Mouse (Mus musculus): Measurements from ENCODE around the gene Plekhm3. TPM values are rescaled to one million over a fixed set of nuclear protein-coding genes. Genes with fewer than 3 reads are reported as not detected.

Plekhm3 gene
- total RNA-seq, 2 experiments from 2014 or later: 8.3 to 9.6 TPM

DNA sequence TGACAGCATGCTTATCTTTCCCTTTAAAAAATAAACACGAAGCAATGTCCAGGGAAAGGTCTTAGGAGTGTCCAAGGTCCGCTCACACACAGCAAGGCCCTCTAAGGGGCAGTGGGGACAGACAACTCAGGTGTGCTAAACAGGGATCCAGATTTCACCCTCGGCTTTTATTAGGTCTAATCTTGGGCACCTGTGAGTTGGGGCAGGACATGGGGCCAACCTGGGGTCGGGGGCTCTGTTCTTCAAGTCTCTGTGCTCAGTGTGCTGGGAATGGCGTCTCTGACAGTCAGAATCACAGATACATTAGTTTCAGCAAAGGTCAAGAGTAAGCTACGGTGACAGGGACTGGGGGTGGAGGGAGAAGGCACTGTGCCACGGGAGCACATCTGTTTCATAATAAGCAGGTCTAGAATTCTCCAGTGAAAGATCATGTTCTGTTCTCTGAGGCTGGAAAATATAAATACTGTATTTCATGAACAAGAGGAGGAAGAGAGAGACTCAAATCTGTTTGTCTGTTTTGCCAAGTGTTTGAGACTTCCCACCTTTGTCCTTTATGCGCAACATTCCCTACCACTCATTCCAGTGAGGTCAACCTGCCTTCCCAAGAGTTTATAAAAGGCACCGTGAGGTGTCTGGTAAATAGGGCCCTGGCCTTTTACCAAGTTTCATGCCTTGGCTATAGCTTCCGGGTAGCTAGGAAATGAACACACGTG is 163.9 kb downstream of the Plekhm3 start:
- DNase-seq (ENCODE audit: low spot score): no peak
- intact Hi-C loops (cut with DNase I): loop anchor here (5.0 kb wide), 2 partner anchors 55 to 125 kb away; partner anchors contain the start of gene Fzd5

DNA sequence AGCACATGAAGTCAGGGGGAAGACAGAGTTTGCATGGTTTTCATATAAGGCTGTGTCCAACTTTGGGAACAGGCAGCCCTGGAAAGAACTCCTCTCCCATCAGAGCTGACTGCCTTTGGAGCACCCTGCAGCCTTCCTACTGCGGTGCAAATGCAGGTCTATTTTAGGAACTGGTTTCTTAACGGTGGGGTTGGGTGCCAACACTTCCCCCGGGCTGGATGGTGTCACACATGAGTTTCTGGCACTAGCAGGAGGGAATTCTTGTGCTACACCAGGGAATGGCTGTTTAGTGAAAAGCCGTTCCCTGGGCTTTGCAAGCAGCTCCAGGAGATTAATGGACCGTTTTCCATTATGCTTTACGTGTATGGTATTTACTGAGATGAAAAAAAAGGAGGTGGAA is 164.8 kb downstream of the Plekhm3 start:
- intact Hi-C loops (cut with DNase I): loop anchor here (5.0 kb wide), 2 partner anchors 55 to 125 kb away; partner anchors contain the start of gene Fzd5
- peak; percentile 50 for DNase-seq (ENCODE audit: low spot score)

- intact Hi-C loops (cut with DNase I): loop anchor here (5.0 kb wide), 2 partner anchors 54 to 126 kb away; partner anchors contain the start of gene Fzd5
- no peak for DNase-seq (ENCODE audit: low spot score)
Measured at GRCm38 (mm10) chr1:64790806-64791790, 165.5 kb downstream of the Plekhm3 start.

- no peak for DNase-seq (ENCODE audit: low spot score)
- intact Hi-C loops (cut with DNase I): no loop called here
Measured at GRCm38 (mm10) chr1:64787701-64788515, 168.7 kb downstream of the Plekhm3 start.

DNA sequence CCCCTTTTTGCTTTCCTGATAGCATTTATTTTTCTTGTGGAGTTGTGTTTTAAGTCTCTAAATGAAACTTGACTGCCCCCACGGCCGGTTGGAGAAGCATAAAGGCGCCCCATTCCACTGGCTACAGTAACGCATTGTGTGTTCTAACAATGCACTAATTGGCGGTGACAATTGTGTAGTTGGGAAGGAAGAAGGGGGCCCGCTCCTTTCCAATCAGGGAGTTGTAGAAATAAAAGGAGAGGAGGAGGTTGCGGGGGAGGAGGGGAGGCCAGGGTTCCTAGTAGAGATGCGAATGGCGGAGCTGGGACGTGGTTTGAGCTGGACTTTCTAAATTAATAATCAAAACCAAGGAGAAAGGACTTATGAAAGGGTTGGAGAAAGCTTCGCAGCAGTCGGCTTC is 176.8 kb downstream of the Plekhm3 start:
- DNase-seq (ENCODE audit: low spot score): no peak
- intact Hi-C loops (cut with DNase I): no loop called here

- no peak for DNase-seq (ENCODE audit: low spot score)
- intact Hi-C loops (cut with DNase I): no loop called here
Measured at GRCm38 (mm10) chr1:64779415-64779814, 177.2 kb downstream of the Plekhm3 start.

- DNase-seq (ENCODE audit: low spot score): no peak
- intact Hi-C loops (cut with DNase I): no loop called here
Measured at GRCm38 (mm10) chr1:64773305-64773704, 183.3 kb downstream of the Plekhm3 start.

- no peak for DNase-seq (ENCODE audit: low spot score)
- intact Hi-C loops (cut with DNase I): no loop called here
Measured at GRCm38 (mm10) chr1:64770169-64770568, 186.5 kb downstream of the Plekhm3 start.

GRCm38 (mm10) chr1:64761646-64762045 is 195.0 kb downstream of the Plekhm3 start:
- no peak for DNase-seq (ENCODE audit: low spot score)
- intact Hi-C loops (cut with DNase I): no loop called here

- intact Hi-C loops (cut with DNase I): no loop called here
- DNase-seq (ENCODE audit: low spot score): peak; percentile 35
Measured at GRCm38 (mm10) chr1:64757766-64758165, 198.9 kb downstream of the Plekhm3 start.

- DNase-seq (ENCODE audit: low spot score): peak; percentile 21
- intact Hi-C loops (cut with DNase I): no loop called here
Measured at GRCm38 (mm10) chr1:64757254-64757653, 199.4 kb downstream of the Plekhm3 start.

DNA sequence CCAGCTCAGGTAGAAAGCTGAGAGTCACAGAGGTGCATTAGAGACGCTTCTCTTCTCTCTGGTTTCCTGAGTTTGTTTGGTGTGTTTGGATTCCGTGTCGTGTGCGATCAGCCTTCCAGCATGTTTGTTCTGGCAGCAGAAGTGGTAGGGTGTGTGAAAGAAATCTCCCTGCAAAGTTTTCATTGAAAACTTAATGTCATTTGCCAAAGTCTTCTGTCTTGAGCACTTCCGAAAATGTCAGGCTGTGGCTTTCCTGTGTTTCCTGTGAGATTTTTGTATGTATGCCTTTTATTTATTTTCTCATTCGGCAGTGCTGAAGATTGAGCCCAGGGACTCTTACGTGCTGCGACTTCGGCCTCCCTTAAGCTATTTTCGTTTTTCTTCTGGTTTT is 200.0 kb downstream of the Plekhm3 start:
- intact Hi-C loops (cut with DNase I): no loop called here

DNA sequence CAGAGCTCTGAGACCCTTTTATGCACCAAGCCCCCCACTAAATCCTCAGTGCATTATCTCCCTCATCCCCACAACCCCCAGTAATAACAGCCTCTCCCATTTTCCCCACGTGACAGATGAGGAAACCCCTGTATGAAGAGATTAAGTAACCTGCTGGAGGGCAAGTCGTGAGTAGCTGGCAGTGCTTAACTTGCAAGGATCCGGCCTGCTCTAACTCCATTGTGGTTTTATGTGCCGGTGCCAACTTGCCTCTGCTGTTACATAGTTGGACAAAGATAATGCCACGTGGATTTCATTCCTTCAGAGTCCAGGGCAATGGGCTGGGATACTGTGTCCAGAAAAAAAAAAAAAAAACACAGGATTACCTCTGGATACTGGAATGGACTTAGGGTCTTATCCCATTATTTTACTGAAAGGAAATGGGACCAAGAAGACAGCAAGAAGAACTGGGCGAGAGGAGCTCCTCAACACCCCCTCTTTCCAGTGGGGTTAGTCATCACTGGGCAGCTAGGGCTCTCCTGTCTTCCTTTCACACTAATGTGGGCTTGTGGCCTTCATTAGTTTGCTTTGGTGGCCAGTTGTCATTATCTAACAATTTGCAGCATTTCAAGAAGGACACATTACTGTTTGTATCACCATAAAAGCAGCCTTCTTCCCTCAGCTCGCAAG is 200.5 kb downstream of the Plekhm3 start:
- intact Hi-C loops (cut with DNase I): no loop called here
- DNase-seq (ENCODE audit: low spot score): no peak

More for the DNA sequence above, 200.0 kb downstream of the Plekhm3 start:
- DNase-seq (ENCODE audit: low spot score): no peak

DNA sequence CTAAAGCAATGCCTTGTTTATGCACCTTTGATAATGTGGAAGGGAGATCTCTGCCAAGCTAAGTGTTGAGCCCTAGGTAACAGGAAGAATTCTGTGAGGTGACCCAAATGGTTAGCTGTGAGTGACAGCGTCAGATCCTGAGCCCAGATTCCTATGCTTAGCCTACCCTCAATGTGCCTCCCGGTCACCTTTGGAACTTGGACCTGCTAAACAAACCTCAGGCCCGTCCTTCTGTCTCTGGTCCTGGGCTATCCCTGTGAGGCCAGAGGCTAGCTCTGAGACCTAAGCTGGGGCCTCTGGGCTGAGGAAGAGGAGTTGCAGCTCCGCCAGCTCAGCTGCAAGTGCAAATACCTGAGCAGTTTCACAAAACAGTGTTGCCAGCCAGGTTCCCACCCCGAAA is 202.0 kb downstream of the Plekhm3 start:
- no peak for DNase-seq (ENCODE audit: low spot score)
- intact Hi-C loops (cut with DNase I): no loop called here

DNA sequence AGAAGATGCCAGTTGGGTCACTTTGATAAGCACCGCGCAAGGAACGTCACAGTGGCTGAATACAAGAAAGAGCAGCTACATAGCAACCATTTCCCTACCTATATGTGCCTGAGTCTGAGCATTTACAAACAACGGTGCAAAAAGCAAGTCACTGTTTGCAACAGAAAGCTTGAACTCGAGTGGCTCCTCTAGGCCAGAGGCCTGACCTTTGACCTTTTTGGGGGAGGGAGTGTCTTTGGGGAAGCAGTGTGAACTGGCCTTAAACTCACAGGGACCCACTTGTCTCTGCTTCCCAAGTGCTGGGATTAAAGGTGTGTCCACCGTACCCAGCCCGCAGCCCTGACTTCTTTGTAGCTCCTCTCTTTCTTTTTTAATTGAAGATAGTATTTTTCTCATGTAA is 203.0 kb downstream of the Plekhm3 start:
- DNase-seq (ENCODE audit: low spot score): no peak
- intact Hi-C loops (cut with DNase I): no loop called here

GRCm38 (mm10) chr1:64753109-64753508 is 203.5 kb downstream of the Plekhm3 start:
- DNase-seq (ENCODE audit: low spot score): peak; percentile 48
- intact Hi-C loops (cut with DNase I): no loop called here

DNA sequence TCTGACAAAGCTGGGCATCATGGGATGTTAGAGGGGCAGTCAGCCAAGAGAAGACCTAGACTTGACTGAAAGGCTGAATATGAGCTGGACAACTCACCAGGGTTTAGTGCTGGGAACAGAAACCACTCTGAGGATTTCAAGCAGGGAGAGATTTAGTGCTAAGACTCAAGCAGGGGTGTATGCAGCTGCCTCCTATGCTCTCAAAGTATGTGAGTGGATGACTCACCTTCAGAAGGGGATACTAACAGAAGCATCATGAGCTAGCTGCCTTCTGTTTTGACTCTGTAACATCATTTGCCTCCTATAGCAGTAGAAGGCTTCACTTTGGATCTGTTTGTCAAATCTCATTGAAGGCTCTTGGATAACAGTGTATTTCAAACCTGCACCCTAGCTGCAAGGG is 212.0 kb downstream of the Plekhm3 start:
- DNase-seq (ENCODE audit: low spot score): no peak

GRCm38 (mm10) chr1:64742741-64743408 is 213.7 kb downstream of the Plekhm3 start:
- intact Hi-C loops (cut with DNase I): no loop called here
- DNase-seq (ENCODE audit: low spot score): no peak

More for the DNA sequence above, 212.0 kb downstream of the Plekhm3 start:
- intact Hi-C loops (cut with DNase I): no loop called here

DNA sequence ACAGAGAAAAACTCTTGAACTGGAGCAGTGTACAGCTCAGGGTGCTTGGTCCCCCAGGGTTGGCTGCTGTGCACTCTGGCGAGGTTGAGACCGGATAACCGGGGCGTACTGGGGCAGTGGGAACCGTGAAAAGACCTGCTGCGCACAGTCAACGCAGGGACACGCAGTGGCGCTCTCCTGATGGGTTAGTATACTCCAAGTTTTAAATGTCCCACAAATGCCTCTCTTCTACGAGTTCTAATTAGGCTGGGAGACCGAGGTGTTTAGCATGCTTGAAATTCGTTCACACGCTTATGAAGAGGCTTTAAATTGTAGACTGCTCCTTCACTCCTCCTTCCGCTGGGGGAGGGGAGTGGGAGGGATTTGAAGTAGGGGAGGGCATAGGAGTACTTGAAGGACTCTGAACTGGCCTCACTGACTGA is 218.0 kb downstream of the Plekhm3 start:
- no peak for DNase-seq (ENCODE audit: low spot score)
- intact Hi-C loops (cut with DNase I): loop anchor here (5.0 kb wide), 1 partner anchor 54 kb away; no protein-coding TSS in a partner anchor

All from heart, postnatal 25 days (tissue).